Mouse (Mus musculus) olfactory bulb, adult 2 months (tissue): Measurements from ENCODE around the gene Trub1.

Source experiments
- CTCF ChIP-seq: fragments of 200-500 bp; IDR thresholded peaks from 2 replicates; pipeline ENCODE4 v1.5.1; 2012; ENCODE audit warnings: low read depth, mild to moderate bottlenecking, low read length, moderate library complexity; ENCODE audit not compliant: insufficient read depth
- POLR2A ChIP-seq: fragments of 200-500 bp; IDR thresholded peaks from 2 replicates; pipeline ENCODE4 v1.6.1; 2012; ENCODE audit warnings: mild to moderate bottlenecking, low read depth, low read length, moderate library complexity; ENCODE audit not compliant: insufficient read depth

- TF ChIP-seq POLR2A (no peak), CTCF (no peak)
Observed at GRCm38 (mm10) chr19:57425296-57425695, 27.4 kb upstream of the Trub1 start.
